Mouse (Mus musculus) heart, adult 10 weeks (tissue): ENCODE results near the gene Pbdc1. TPM values are rescaled to one million over a fixed set of nuclear protein-coding genes. Genes with fewer than 3 reads are reported as not detected.

Experiments
- polyA plus RNA-seq: library from polyadenylated mRNA; stranded (reverse); fragments of 350-450 nt; fragmentation: Illumina TruSeq; extraction: RNeasy Lipid Tissue Mini Kit (QIAGEN cat#74804); gene quantifications from one replicate; pipeline ENCODE4 v1.2.3, GENCODE M21; 2014; ENCODE audit warnings: low read depth, low replicate concordance

Gene Pbdc1
- polyA plus RNA-seq = 11.0 TPM

DNA sequence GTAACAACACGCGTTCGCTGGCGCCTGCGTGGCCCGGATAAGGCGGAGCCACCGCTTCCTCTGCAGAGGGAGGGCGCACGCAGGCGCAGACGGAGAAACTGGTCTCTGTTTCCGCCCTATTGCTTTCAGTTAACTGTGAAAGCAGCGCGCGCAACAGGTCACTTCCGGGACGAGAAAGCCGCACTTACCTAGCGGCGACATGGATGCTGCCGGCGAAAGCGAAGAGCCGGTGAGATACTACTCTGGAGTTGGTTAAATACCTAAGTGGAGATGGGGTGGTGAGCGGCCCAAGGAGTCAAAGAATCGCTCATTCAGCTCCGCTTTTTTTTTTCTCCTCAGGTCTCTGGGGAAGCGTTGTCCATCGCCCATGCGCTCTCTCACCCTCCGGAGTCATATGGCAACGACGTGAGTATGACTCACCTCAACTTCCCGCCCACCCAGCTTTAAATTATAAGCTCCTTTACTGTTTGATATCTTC, at the start of gene Pbdc1:
Gene Pbdc1 (plus strand): TSS at position 142 of the 478 bp plus-strand sequence.

DNA sequence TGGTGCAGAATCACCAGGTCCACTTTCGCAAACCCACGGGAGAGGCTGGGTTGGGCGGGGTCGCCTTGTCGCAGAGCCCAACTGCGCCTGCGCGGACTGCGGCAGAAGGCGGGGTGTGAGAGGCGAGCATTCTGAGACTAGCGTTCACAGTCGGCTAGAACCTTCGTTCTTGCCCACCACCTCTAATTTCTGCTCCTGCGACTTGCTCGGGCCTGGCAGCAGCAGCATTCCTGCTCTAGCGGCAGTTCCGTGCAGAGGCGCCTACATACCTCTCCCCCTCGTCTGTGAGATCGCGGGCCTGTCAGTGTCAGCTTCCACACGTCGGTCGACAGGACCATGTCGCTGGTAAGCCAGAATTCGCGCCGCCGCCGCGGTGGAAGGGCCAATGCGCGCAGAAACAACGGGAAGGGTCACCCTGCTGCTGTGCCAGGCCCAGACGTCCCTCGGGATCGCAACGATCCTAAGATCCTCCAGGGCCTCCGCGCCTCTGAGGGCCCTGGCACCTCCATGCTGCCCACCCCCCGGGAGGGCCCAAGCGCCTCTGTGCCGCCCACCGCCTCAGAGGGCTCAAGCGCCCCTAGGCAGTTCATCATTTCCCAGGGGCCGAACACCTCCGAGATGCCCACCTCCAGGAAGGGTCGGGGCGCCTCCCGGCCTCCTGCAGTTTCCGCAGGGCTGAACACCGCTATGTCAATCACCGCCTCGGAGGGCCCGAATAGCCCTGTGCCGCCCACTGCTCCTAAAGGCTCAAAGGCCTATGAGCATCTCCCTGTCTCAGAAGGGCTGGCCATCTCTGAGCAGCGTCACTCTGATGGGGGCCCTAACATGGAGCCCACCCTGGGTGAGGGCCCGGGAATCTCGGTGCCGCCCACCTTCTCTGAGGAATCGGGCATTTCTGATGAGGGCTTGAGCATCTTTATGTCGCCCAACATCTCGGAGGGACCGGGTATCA, 41.0 kb downstream of the Pbdc1 start, which contains the start of gene Magee1:
Gene Magee1 (plus strand): TSS at position 104 of the 952 bp plus-strand sequence.

Other genes starting within 250 kb of the Pbdc1 start
- not detected for gene Magee2, start 222.5 kb upstream of the Pbdc1 start, polyA plus RNA-seq
- gene Magee1, start 40.6 kb downstream of the Pbdc1 start, polyA plus RNA-seq = 3.8 TPM